Mouse (Mus musculus): Measurements from ENCODE around the gene Pbx3.

- TF ChIP-seq POLR2A (IDR thresholded peaks at IDR 0.05; ENCODE audit: borderline replicate concordance, control insufficient read depth, low read depth, low read length): no peak
- TF ChIP-seq CTCF (IDR thresholded peaks at IDR 0.05; ENCODE audit: control insufficient read depth, insufficient read depth, low read length): no peak
These were observed 219.6 kb downstream of the Pbx3 start for GRCm38 (mm10) chr2:34153336-34153735.

Data from bone marrow, adult 2 months (tissue).